Mouse (Mus musculus) stomach, postnatal 0 days (tissue): ENCODE measurements around the gene Ambra1. TPM values are rescaled to one million over a fixed set of nuclear protein-coding genes. Genes with fewer than 3 reads are reported as not detected.

Experiments used
- ATAC-seq: fragments of 200-750 bp; cut with Nextera tagmentation; 2 replicates; pipeline ENCODE4 v1.8.0; 2017; ENCODE audit not compliant: low FRiP score, low TSS enrichment
- DNase-seq: peaks from one replicate; pipeline ENCODE4 v3.0.0-alpha.2; 2016; ENCODE audit warnings: low spot score
- H3K27ac ChIP-seq: fragments of 300-500 bp; sonication (generic); replicated peaks from 2 replicates; pipeline ENCODE4 v1.5.1; 2014; ENCODE audit warnings: mild to moderate bottlenecking, control low read depth
- H3K27me3 ChIP-seq: fragments of 300-500 bp; sonication (generic); 2 replicates; pipeline ENCODE4 v1.6.1; 2014; ENCODE audit warnings: low read length; ENCODE audit not compliant: control insufficient read depth, insufficient read depth
- H3K36me3 ChIP-seq: fragments of 300-500 bp; sonication (generic); 2 replicates; pipeline ENCODE4 v1.6.1; 2014; ENCODE audit warnings: low read length, mixed read lengths; ENCODE audit not compliant: control insufficient read depth, insufficient read depth
- H3K4me1 ChIP-seq: fragments of 300-500 bp; sonication (generic); replicated peaks from 2 replicates; pipeline ENCODE4 v1.6.1; 2014; ENCODE audit warnings: antibody characterized with exemption; ENCODE audit not compliant: control insufficient read depth, insufficient read depth
- H3K4me2 ChIP-seq: fragments of 300-500 bp; sonication (generic); replicated peaks from 2 replicates; pipeline ENCODE4 v1.6.1; 2014; ENCODE audit warnings: low read depth, mild to moderate bottlenecking, control low read depth, moderate library complexity
- H3K4me3 ChIP-seq: fragments of 300-500 bp; sonication (generic); 2 replicates; pipeline ENCODE4 v1.5.1; 2014; ENCODE audit warnings: low read depth, low read length, control low read depth
- H3K9ac ChIP-seq: fragments of 300-500 bp; sonication (generic); 2 replicates; pipeline ENCODE4 v1.6.1; 2014; ENCODE audit warnings: mild to moderate bottlenecking, low read length, control low read depth, mixed read lengths
- H3K9me3 ChIP-seq: fragments of 300-500 bp; sonication (generic); 2 replicates; pipeline ENCODE4 v1.6.1; 2016; ENCODE audit warnings: low read length; ENCODE audit not compliant: control insufficient read depth
- CTCF ChIP-seq: IDR thresholded peaks from 2 replicates; pipeline ENCODE4 v1.5.1; 2016; ENCODE audit warnings: antibody characterized with exemption, low read depth, mild to moderate bottlenecking, moderate library complexity
- EP300 ChIP-seq: optimal IDR thresholded peaks from 2 replicates; pipeline ENCODE3; 2016; ENCODE audit warnings: antibody characterized with exemption
- WGBS: fragments of 180-500 bp; shearing (Covaris S2); extraction: QIAGEN DNeasy Blood & Tissue Kit; methylation state at CpG from one replicate; pipeline ENCODE4 v1.1.7; 2014; 5-methylcytosine and 5-hydroxymethylcytosine counted together
- polyA plus RNA-seq: library from polyadenylated mRNA; unstranded; fragments of >200 nt; fragmentation: Nextera tagmentation; extraction: Ambion mirVana; gene quantifications from 2 replicates; pipeline ENCODE4 v1.2.1, GENCODE M21; 2015

The Ambra1 gene
- polyA plus RNA-seq, 1 experiment from 2014 or later, result 5.7 TPM

GRCm38 (mm10) chr2:91739586-91739985 lies 9.7 kb downstream of the Ambra1 start:
- no peaks in the 10 kb centered on the region for H3K27me3 ChIP-seq
- no peak for DNase-seq
- no peak for TF ChIP-seq EP300
- no peak overlapping the region for H3K9ac ChIP-seq
- no peak overlapping the region for H3K4me3 ChIP-seq
- WGBS, result 90% methylated on average over 1 of the region's 1 CpGs
- H3K27ac ChIP-seq, result no peak overlapping the region
- no peak for ATAC-seq
- H3K4me2 ChIP-seq, result no peak overlapping the region
- H3K36me3 ChIP-seq, result no peaks in the 10 kb centered on the region
- H3K4me1 ChIP-seq, result no peaks in the 10 kb centered on the region
- H3K9me3 ChIP-seq, result no peaks in the 10 kb centered on the region

GRCm38 (mm10) chr2:91744686-91745085 lies 14.8 kb downstream of the Ambra1 start:
- no peaks in the 10 kb centered on the region for H3K9me3 ChIP-seq
- no peak for TF ChIP-seq EP300
- no peak for TF ChIP-seq CTCF
- no peak overlapping the region for H3K4me3 ChIP-seq
- DNase-seq (no peak), ATAC-seq (no peak)
- no peak overlapping the region for H3K4me2 ChIP-seq
- no peak overlapping the region for H3K27ac ChIP-seq
- WGBS, result 89% methylated on average over 5 of the region's 5 CpGs
- H3K4me1 ChIP-seq, result no peaks in the 10 kb centered on the region
- no peak overlapping the region for H3K9ac ChIP-seq
- H3K27me3 ChIP-seq, result no peaks in the 10 kb centered on the region
- H3K36me3 ChIP-seq, result no peaks in the 10 kb centered on the region

GRCm38 (mm10) chr2:91749811-91750261 lies 19.9 kb downstream of the Ambra1 start:
- Histone ChIP-seq H3K4me2 (no peak overlapping the region), H3K36me3 (no peaks in the 10 kb centered on the region), H3K27me3 (no peaks in the 10 kb centered on the region), H3K9me3 (no peaks in the 10 kb centered on the region), H3K4me3 (no peak overlapping the region), H3K27ac (no peak overlapping the region), H3K4me1 (no peaks in the 10 kb centered on the region), H3K9ac (no peak overlapping the region)
- DNase-seq, result no peak
- 47% methylated on average over 2 of the region's 2 CpGs for WGBS
- ATAC-seq, result no peak
- TF ChIP-seq CTCF (no peak), EP300 (no peak)

- H3K4me2 ChIP-seq, result no peak overlapping the region
- ATAC-seq (no peak), DNase-seq (no peak)
- no peak overlapping the region for H3K4me3 ChIP-seq
- H3K9ac ChIP-seq, result no peak overlapping the region
- H3K9me3 ChIP-seq, result no peaks in the 10 kb centered on the region
- H3K36me3 ChIP-seq, result peaks cover 16% of the 10 kb centered on the region
- TF ChIP-seq CTCF (no peak), EP300 (no peak)
- H3K4me1 ChIP-seq, result no peaks in the 10 kb centered on the region
- WGBS, result 93% methylated on average over 17 of the region's 17 CpGs
- H3K27me3 ChIP-seq, result no peaks in the 10 kb centered on the region
- H3K27ac ChIP-seq, result no peak overlapping the region
Observed at GRCm38 (mm10) chr2:91771921-91772705, 42.2 kb downstream of the Ambra1 start.

GRCm38 (mm10) chr2:91773309-91773708 lies 43.4 kb downstream of the Ambra1 start:
- Histone ChIP-seq H3K9me3 (no peaks in the 10 kb centered on the region), H3K9ac (no peak overlapping the region), H3K27ac (no peak overlapping the region), H3K4me2 (no peak overlapping the region), H3K27me3 (no peaks in the 10 kb centered on the region), H3K4me1 (no peaks in the 10 kb centered on the region), H3K4me3 (no peak overlapping the region), H3K36me3 (peaks cover 13% of the 10 kb centered on the region)
- ATAC-seq (no peak), DNase-seq (no peak)
- TF ChIP-seq CTCF, result no peak
- TF ChIP-seq EP300, result no peak
- WGBS, result 89% methylated on average over 7 of the region's 7 CpGs

- Histone ChIP-seq H3K9me3 (no peaks in the 10 kb centered on the region), H3K4me3 (no peak overlapping the region), H3K9ac (no peak overlapping the region), H3K27ac (no peak overlapping the region), H3K36me3 (no peaks in the 10 kb centered on the region; the same call in 1 of the 2 replicates), H3K27me3 (no peaks in the 10 kb centered on the region), H3K4me1 (no peaks in the 10 kb centered on the region), H3K4me2 (no peak overlapping the region)
- WGBS, result 64% methylated on average over 3 of the region's 3 CpGs
- DNase-seq (peak; percentile 18), ATAC-seq (no peak)
- TF ChIP-seq CTCF (peak; percentile 92), EP300 (no peak)
Observed at GRCm38 (mm10) chr2:91779166-91779565, 49.2 kb downstream of the Ambra1 start.
